Mouse (Mus musculus) hindbrain, embryonic 12.5 days (tissue): ENCODE results near the gene Tbxa2r. TPM values are rescaled to one million over a fixed set of nuclear protein-coding genes. Genes with fewer than 3 reads are reported as not detected.

Experiments
- ATAC-seq: fragments of 200-750 bp; cut with Nextera tagmentation; 2 replicates; pipeline ENCODE4 v1.8.0; 2017; ENCODE audit warnings: moderate TSS enrichment; ENCODE audit not compliant: low FRiP score
- H3K27ac ChIP-seq: fragments of 300-500 bp; sonication (generic); 2 replicates; pipeline ENCODE4 v1.5.1; 2016; ENCODE audit warnings: mild to moderate bottlenecking
- H3K27me3 ChIP-seq: fragments of 300-500 bp; sonication (generic); 2 replicates; pipeline ENCODE4 v1.6.1; 2016; ENCODE audit warnings: mild to moderate bottlenecking
- H3K36me3 ChIP-seq: fragments of 300-500 bp; sonication (generic); 2 replicates; pipeline ENCODE4 v1.6.1; 2016; ENCODE audit warnings: mild to moderate bottlenecking
- H3K4me1 ChIP-seq: fragments of 300-500 bp; sonication (generic); 2 replicates; pipeline ENCODE4 v1.6.1; 2016
- H3K4me2 ChIP-seq: fragments of 300-500 bp; sonication (generic); replicated peaks from 2 replicates; pipeline ENCODE4 v1.6.1; 2016; ENCODE audit warnings: mild to moderate bottlenecking
- H3K4me3 ChIP-seq: fragments of 300-500 bp; sonication (generic); 2 replicates; pipeline ENCODE4 v1.5.1; 2016; ENCODE audit warnings: mild to moderate bottlenecking
- H3K9ac ChIP-seq: fragments of 300-500 bp; sonication (generic); 2 replicates; pipeline ENCODE4 v1.6.1; 2016; ENCODE audit warnings: mild to moderate bottlenecking, moderate library complexity
- H3K9me3 ChIP-seq: fragments of 300-500 bp; sonication (generic); replicated peaks from 2 replicates; pipeline ENCODE4 v1.6.1; 2016; ENCODE audit warnings: mild to moderate bottlenecking
- whole genome bisulfite sequencing: fragments of 180-500 bp; shearing (Covaris S2); methylation state at CpG from one replicate; pipeline ENCODE4 v1.1.7; 2016; 5-methylcytosine and 5-hydroxymethylcytosine counted together
- polyA plus RNA-seq: library from polyadenylated mRNA; unstranded; fragments of >200 nt; fragmentation: Nextera tagmentation; extraction: Ambion mirVana; gene quantifications from 2 replicates; pipeline ENCODE4 v1.2.1, GENCODE M21; 2016

Gene Tbxa2r
- polyA plus RNA-seq, 1 experiment from 2014 or later = 2.7 TPM

DNA sequence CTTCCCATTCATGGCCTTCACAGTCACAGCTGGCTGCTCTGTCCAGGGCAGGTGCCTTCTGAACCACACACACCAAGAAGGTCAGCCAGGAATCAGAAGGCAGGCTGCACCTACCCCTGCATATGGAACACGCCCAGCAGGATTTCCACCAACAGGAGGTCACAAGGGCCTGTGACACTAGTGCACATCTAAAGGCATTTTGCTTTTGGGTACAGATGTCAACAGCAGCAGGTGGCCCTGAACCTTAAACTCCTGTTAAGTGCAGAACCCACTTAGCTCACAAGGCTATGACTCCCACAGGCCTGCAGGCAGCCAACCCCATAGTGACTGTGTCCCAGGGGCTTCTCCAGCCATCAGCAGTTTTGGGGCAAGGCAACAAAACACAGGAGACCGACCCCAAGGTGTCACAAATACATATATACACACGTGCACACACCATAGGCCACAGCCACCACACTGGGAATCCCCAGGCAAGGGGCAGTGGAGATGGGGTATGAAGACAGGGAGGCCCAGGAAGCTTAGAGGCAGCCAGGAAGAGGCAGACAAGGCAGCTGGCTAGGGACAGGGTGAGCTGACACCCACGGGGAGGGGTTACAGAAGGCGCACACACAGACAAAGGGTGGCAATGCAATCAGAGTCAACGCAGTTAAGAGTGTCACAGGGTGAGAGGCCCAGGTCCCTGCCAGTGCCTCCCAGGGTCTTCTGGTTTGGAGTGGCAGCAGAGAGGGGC, 38.1 kb downstream of the Tbxa2r start:
- WGBS = 72% methylated on average over 6 of the region's 6 CpGs
- Histone ChIP-seq H3K9ac (no peak overlapping the region), H3K27ac (peak overlapping the region; percentile 40), H3K4me1 (peaks cover 39% of the 10 kb centered on the region), H3K4me3 (no peak overlapping the region), H3K36me3 (peaks cover 55% of the 10 kb centered on the region), H3K9me3 (no peaks in the 10 kb centered on the region), H3K4me2 (no peak overlapping the region), H3K27me3 (peaks cover 33% of the 10 kb centered on the region)
- no peak for ATAC-seq

DNA sequence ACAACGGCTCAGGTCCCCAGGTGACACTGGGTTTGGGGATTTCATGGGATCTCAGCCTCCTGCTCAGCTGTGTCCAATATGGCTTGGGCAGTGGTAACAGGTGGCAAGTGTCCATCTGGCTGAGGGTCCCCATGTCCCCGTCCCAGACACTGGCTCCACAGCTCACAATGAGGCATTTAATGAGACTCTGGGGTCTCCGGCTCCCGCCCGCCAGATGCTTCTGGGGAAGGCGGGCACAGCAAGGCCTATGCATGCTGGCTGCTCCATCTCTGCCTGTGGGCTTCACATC, 38.6 kb downstream of the Tbxa2r start:
- Histone ChIP-seq H3K4me1 (peaks cover 39% of the 10 kb centered on the region), H3K36me3 (peaks cover 59% of the 10 kb centered on the region), H3K27me3 (peaks cover 33% of the 10 kb centered on the region), H3K27ac (0 out of 2 replicates have a peak overlapping the region, but pooled peaks have one; percentile 40), H3K4me3 (no peak overlapping the region), H3K9ac (no peak overlapping the region), H3K9me3 (no peaks in the 10 kb centered on the region), H3K4me2 (no peak overlapping the region)
- WGBS = 68% methylated on average over 6 of the region's 6 CpGs
- no peak for ATAC-seq

DNA sequence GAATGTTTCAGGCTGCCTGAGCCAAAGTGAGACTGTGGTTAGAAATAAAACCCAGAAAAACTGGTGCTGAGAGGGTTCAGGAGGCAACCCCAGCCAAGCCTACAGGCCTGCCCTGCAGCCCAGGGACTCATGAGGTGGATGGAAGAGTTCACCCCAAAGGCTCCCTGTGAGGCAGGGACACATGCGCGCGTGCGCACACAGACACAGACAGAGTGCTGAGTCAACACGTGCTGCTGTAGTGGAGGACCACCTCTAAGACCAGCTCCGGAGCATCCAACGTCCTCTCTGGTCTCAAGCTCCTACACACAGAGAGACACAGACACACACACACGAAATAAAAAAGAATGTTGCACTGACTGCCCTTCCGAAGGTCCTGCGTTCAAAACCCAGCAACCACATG, 46.8 kb downstream of the Tbxa2r start:
- Histone ChIP-seq H3K4me3 (no peak overlapping the region), H3K36me3 (peaks cover 48% of the 10 kb centered on the region), H3K9me3 (no peaks in the 10 kb centered on the region), H3K9ac (no peak overlapping the region), H3K4me1 (peaks cover 29% of the 10 kb centered on the region), H3K4me2 (no peak overlapping the region), H3K27ac (no peak overlapping the region), H3K27me3 (no peaks in the 10 kb centered on the region)
- 93% methylated on average over 10 of the region's 10 CpGs for WGBS
- no peak for ATAC-seq

DNA sequence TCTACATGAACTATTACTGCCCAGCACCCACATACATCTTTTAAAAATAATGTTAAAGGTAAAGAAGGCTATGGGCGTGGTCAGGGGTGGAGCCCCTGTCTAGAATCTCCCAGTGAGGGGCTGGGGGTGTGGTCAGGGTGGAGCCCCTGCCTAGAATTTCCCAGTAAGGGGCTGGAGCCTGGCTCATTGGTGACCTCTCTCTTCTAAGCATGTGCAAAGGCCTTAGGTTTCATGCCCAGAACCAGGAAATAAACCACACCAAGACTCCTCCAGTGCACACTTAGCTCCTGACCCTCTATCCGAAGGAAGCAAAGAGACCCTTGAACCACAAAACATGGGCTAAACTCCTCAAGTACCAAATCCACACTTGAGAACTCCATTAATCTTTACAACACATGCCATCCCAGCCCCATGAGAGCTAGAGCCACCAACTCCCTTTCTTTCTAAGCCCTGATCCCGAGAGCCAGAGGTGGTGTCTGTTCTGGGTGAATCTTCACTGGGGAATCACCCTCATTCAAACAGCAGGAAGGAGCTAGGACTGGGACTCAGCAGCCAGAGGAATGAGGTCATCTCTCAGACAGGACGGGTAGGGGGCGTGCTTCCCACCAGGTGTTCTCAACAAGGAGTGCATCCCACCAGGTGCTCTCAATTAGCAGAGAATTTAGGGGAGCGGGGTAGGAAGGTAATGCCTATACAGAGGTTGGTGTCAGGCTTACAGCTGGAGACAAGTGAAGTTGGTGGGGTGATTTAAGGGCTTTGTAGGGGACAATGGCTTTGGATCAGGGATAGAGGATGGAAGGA, 48.2 kb downstream of the Tbxa2r start:
- H3K27ac ChIP-seq = no peak overlapping the region
- no peak for ATAC-seq

DNA sequence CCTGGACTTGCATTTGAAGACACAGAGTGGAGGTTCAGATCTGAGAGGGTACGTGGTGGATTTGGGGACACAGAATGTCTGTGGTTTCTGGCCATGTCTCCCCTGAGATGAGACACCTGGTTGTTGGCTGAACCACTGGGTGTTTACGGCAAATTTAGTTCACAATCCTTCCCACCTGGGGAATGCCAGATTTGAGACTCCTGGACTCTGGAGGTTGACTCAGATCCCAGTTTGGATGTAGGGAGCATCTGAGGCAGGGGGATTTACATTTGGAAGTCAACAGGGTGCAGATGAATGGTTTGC, 48.8 kb downstream of the Tbxa2r start:
- H3K9me3 ChIP-seq = no peaks in the 10 kb centered on the region
- H3K27me3 ChIP-seq = no peaks in the 10 kb centered on the region
- peak overlapping the region; percentile 82 for H3K4me2 ChIP-seq
- no peak overlapping the region for H3K27ac ChIP-seq
- peaks cover 30% of the 10 kb centered on the region for H3K36me3 ChIP-seq
- no peak for ATAC-seq
- WGBS = 68% methylated on average over 2 of the region's 2 CpGs
- peak overlapping the region; percentile 96 for H3K9ac ChIP-seq
- H3K4me3 ChIP-seq = peak overlapping the region; percentile 88
- H3K4me1 ChIP-seq = peaks cover 31% of the 10 kb centered on the region

More for the DNA sequence above, 48.2 kb downstream of the Tbxa2r start:
- Histone ChIP-seq H3K9ac (peak overlapping the region; percentile 96), H3K27me3 (no peaks in the 10 kb centered on the region), H3K4me3 (peak overlapping the region; percentile 88), H3K9me3 (no peaks in the 10 kb centered on the region), H3K4me2 (peak overlapping the region; percentile 82), H3K4me1 (peaks cover 29% of the 10 kb centered on the region), H3K36me3 (peaks cover 35% of the 10 kb centered on the region)
- WGBS = 40% methylated on average over 6 of the region's 6 CpGs

DNA sequence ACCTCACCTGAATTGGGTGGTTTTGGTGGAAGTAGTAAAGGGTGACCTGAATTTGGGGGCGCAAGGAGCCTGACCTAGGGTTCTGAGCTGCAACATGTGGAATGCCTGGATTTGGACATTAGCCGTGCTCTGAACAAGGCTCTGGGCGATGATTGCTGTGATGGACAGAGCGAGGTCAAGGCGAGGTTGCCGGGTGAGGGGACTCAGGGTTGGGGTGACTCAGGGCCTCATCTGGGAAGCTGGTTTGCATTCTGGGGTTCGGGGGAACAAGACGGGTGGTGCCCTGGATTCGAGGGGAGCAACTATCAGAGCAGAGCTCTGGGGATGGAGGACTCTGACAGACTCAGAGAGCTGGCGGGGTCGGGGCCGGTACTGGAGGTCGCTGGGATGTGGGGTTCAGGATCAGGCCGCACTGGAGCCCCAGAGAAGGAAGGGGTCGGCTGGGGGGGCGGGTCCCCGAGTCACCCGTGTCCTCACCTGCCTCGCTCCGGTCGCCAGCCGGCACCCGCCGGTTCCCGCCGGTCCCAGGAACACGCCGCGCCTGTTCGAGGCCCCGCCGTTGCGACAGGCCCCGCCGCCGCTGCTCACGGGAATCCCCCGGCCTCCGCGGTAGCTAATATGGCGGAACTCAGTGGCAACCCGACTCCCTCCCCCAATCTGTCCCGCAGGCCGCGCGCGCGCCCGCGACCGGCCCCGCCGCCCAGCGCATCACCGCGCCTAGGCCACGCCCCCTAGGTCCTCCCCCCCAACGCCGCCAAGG, 49.4 kb downstream of the Tbxa2r start, which contains the start of gene Fzr1:
Fzr1 (minus strand) TSS at position 724 of the 760 bp plus-strand sequence.
- H3K4me2 ChIP-seq = peak within 1 kb of the TSS; percentile 82
- peak within 1 kb of the TSS; percentile 88 for H3K4me3 ChIP-seq
- peak within 1 kb of the TSS; percentile 96 for H3K9ac ChIP-seq
- H3K36me3 ChIP-seq = peaks cover 23% of the 10 kb centered on the region
- H3K4me1 ChIP-seq = peaks cover 29% of the 10 kb centered on the region
- peak; percentile 78 for ATAC-seq
- no peaks in the 10 kb centered on the region for H3K27me3 ChIP-seq
- H3K27ac ChIP-seq = peak within 1 kb of the TSS; percentile 85
- H3K9me3 ChIP-seq = no peaks in the 10 kb centered on the region
- under 1% methylated on average over 58 of the region's 59 CpGs for WGBS

DNA sequence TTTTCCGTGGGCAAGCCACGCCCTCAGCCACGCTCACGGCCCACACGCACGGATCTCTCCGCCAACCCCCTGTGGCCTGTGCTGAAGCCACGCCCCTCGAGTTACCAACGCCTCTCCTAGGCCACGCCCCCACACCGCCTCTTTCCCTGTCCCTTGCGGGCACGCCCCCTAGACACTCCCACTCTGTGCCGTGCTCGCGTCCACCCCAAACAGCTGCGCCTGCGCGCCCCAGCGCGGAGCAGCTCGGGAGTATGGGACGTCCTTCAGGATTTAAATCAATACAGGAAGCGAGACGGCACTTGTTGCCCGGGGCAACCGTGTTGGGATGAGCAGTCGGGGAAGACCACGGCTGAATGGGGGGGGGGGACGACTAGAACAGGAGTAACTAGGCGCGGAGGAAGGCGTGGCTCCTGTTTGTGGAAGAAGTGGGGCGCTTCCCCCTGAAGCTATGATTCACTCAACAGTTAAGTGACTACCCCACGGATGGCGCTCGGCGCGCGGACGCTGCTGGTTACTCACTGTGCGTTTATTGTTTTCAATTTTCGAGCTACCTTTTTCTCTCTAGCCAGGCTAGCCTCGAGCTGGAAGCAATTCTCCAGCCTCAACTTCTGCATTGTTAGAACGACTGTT, 50.1 kb downstream of the Tbxa2r start:
- H3K4me1 ChIP-seq = peaks cover 27% of the 10 kb centered on the region
- under 1% methylated on average over 44 of the region's 46 CpGs for WGBS

DNA sequence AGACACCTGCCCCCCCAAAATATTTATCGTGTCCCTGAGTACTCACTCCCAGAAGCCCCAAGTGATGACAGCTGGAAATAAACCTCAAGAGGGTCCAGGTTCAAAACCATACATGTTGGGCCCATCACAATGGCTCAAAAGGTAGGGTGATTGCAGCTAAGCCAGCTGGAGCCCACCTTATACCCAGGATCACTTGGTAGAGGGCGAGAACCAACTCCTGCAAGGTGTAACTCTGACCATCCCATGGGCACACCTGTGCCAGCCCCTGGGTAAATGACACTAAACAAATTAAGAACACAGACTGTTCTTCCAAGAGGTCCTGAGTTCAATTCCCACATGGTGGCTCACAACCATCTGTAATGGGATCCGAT, 50.6 kb downstream of the Tbxa2r start:
- no peak for ATAC-seq
- H3K36me3 ChIP-seq = peaks cover 11% of the 10 kb centered on the region
- 54% methylated on average over 3 of the region's 3 CpGs for WGBS
- H3K9ac ChIP-seq = peak overlapping the region; percentile 43
- H3K4me3 ChIP-seq = peak overlapping the region; percentile 88
- H3K4me1 ChIP-seq = peaks cover 27% of the 10 kb centered on the region
- no peaks in the 10 kb centered on the region for H3K9me3 ChIP-seq
- no peaks in the 10 kb centered on the region for H3K27me3 ChIP-seq
- peak overlapping the region; percentile 82 for H3K4me2 ChIP-seq
- peak overlapping the region; percentile 77 for H3K27ac ChIP-seq

More for the DNA sequence above, 50.1 kb downstream of the Tbxa2r start:
- peak; percentile 97 for ATAC-seq
- H3K9ac ChIP-seq = peak overlapping the region; percentile 96
- no peaks in the 10 kb centered on the region for H3K9me3 ChIP-seq
- H3K27me3 ChIP-seq = no peaks in the 10 kb centered on the region
- H3K4me3 ChIP-seq = peak overlapping the region; percentile 88
- peak overlapping the region; percentile 77 for H3K27ac ChIP-seq
- peak overlapping the region; percentile 82 for H3K4me2 ChIP-seq
- peaks cover 16% of the 10 kb centered on the region for H3K36me3 ChIP-seq

DNA sequence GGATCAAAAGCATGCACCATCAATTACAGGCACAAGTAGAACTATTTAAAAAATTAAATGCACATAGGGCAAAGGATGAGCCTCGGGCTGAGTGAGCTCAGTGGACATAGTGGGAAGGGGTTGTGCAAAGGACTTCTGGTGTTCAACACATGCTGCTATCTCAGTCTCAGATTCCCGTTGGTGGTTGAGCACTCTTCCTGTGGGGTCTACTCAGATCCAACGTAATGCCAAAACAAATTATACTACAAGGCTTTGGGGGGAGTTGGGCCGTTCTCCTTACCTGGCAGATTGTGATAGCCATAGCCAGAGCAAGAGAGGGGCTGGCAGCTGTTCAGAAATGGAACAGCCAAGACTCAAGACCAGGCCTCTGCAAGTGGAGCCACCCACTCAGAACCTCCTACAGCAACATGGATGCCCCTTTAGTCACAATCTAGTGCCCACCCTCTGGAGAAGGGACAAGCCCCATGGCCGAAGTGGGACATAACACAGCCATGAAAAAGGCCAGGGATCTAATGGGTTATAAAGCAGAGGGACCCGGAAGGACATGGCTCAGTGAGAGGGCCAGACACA, 51.4 kb downstream of the Tbxa2r start:
- H3K9me3 ChIP-seq = no peaks in the 10 kb centered on the region
- H3K4me2 ChIP-seq = no peak overlapping the region
- WGBS = 93% methylated on average over 6 of the region's 6 CpGs
- H3K4me3 ChIP-seq = no peak overlapping the region
- H3K27me3 ChIP-seq = no peaks in the 10 kb centered on the region
- H3K4me1 ChIP-seq = peaks cover 30% of the 10 kb centered on the region
- no peak overlapping the region for H3K27ac ChIP-seq
- H3K36me3 ChIP-seq = peaks cover 6% of the 10 kb centered on the region; the same call in 1 of the 2 replicates
- no peak for ATAC-seq
- no peak overlapping the region for H3K9ac ChIP-seq

DNA sequence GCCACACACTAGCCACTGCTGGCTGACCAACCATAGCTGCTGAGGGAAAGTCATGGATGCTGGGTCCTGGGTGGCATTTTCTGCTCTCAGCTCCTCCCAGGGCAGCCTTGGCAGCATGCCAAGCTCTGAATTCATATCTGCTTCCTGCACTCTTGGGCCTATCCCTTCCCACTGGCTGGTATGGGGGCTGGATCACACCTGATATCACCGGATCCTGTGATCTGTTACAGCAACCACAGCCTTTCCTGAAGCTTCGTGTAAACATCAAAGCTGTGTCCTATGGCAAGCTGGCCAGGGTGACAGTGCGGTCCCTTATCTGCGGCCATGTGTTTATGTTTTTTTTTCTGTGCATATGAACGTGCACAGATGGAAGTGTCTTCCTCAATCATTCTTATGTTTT, 53.5 kb downstream of the Tbxa2r start:
- Histone ChIP-seq H3K4me1 (peaks cover 25% of the 10 kb centered on the region), H3K4me3 (no peak overlapping the region), H3K4me2 (no peak overlapping the region), H3K9me3 (no peaks in the 10 kb centered on the region), H3K9ac (0 out of 2 replicates have a peak overlapping the region, but pooled peaks have one; percentile 38), H3K27ac (no peak overlapping the region), H3K27me3 (no peaks in the 10 kb centered on the region), H3K36me3 (peaks cover 13% of the 10 kb centered on the region)
- no peak for ATAC-seq
- WGBS = 77% methylated on average over 5 of the region's 5 CpGs

DNA sequence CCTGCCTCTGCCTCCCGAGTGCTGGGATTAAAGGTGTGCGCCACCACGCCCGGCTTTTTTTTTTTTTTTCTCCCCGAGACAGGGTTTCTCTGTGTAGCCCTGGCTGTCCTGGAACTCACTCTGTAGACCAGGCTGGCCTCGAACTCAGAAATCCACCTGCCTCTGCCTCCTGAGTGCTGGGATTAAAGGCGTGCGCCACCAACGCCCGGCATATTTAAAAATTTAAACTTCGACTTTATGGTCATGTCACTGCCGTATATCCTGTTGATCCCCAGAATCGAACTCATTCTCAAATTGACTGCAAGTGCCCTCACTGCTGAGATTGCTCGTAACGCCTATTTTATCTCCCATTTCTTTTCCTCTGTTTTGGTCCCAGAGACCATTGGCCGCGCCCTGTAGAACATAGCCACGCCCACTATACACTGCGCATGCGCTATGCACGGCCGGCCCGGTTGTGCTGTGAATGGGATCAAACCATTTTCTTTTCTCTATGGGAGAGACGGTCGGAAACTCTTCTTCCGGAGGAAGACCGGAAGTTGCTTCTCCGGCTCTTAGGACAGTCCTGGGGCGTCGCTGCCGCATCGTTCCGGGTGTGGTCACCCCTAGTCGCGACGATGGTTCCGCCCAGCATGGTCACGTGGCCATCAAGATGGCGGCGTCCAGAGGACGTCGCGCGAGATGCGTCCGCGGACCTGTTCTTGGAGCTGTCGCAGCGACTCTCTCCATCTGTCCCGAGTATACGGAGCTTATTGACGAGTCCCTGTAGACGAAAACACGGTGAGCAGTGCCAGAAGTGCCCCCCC, 55.5 kb downstream of the Tbxa2r start, which contains the start of the genes Dohh and Gm48551:
Dohh (plus strand) TSS at position 627 of the 803 bp plus-strand sequence.
Gm48551 (plus strand) TSS at position 665 of the 803 bp plus-strand sequence.
- Histone ChIP-seq H3K9me3 (no peaks in the 10 kb centered on the region), H3K27me3 (no peaks in the 10 kb centered on the region), H3K4me2 (peak within 1 kb of the TSS; percentile 87), H3K36me3 (peaks cover 32% of the 10 kb centered on the region), H3K9ac (peak within 1 kb of the TSS; percentile 79), H3K27ac (peak within 1 kb of the TSS; percentile 77), H3K4me3 (peak within 1 kb of the TSS; percentile 91), H3K4me1 (peaks cover 18% of the 10 kb centered on the region)
- 9% methylated on average over 54 of the region's 54 CpGs for WGBS
- ATAC-seq = peak; percentile 94
